In genomic region chr17:12290735-12291134, GRCm38 (mm10) we compare ENCODE assay signal across 9 mouse cellular contexts. TPM values are rescaled to one million over a fixed set of nuclear protein-coding genes. Genes with fewer than 3 reads are reported as not detected.
DNase-seq lines count a peak whose midpoint lies in the region; ATAC-seq and TF ChIP-seq lines count a peak whose summit lies in the region.
"Had no signal": no experiment of that assay in that cellular context is flagged by ENCODE, and none has a peak within 500 bp of the region (broad histone marks: within the 10 kb centered on the region; RNA-seq: fewer than 3 reads in every experiment).

No protein-coding gene starts in this region.

- no peaks in the 10 kb centered on the region for H3K27me3 ChIP-seq in intestine, embryonic 15.5 days (replicated peaks)
- no peaks in the 10 kb centered on the region for H3K27me3 ChIP-seq in neural tube, embryonic 14.5 days (ENCODE audit: control insufficient read depth, insufficient read depth, low read length)
- H3K27me3 ChIP-seq: heart, embryonic 13.5 days had no signal

- peaks cover 27% of the 10 kb centered on the region for H3K4me1 ChIP-seq in embryonic fibroblast, embryonic 13.5 days (ENCODE audit: control insufficient read depth, insufficient read depth, low read length)
- H3K4me1 ChIP-seq in intestine, embryonic 15.5 days (replicated peaks): peaks cover 13% of the 10 kb centered on the region; the same call in 1 of the 2 replicates
- H3K4me1 ChIP-seq in neural tube, embryonic 14.5 days (ENCODE audit: control insufficient read depth, insufficient read depth, low read length): peaks cover 26% of the 10 kb centered on the region

- no peak overlapping the region for H3K4me2 ChIP-seq in intestine, embryonic 15.5 days (replicated peaks)
- no peak overlapping the region for H3K4me2 ChIP-seq in neural tube, embryonic 14.5 days (ENCODE audit: low read depth, low read length)
- H3K4me2 ChIP-seq: heart, embryonic 13.5 days had no signal

- no peaks in the 10 kb centered on the region for H3K9me3 ChIP-seq in intestine, embryonic 15.5 days
- H3K9me3 ChIP-seq in neural tube, embryonic 14.5 days (ENCODE audit: control insufficient read depth, low read length): no peaks in the 10 kb centered on the region
- H3K9me3 ChIP-seq: heart, embryonic 13.5 days had no signal

- intact Hi-C loops in gastrocnemius, adult 2 months (cut with DNase I): no loop called here

- no peak overlapping the region for H3K4me3 ChIP-seq in gastrocnemius, adult 2 months
- no peak overlapping the region for H3K4me3 ChIP-seq in embryonic fibroblast, embryonic 13.5 days (ENCODE audit: insufficient read depth, low read length)
- H3K4me3 ChIP-seq in intestine, embryonic 15.5 days (replicated peaks): no peak overlapping the region
- H3K4me3 ChIP-seq in neural tube, embryonic 14.5 days (ENCODE audit: low read depth, low read length): no peak overlapping the region
- H3K4me3 ChIP-seq: heart, embryonic 13.5 days had no signal

- TF ChIP-seq POLR2A in embryonic fibroblast, embryonic 13.5 days (IDR thresholded peaks at IDR 0.05; ENCODE audit: low read depth, low read length): no peak

- no peak overlapping the region for H3K9ac ChIP-seq in intestine, embryonic 15.5 days
- no peak overlapping the region for H3K9ac ChIP-seq in neural tube, embryonic 14.5 days (replicated peaks; ENCODE audit: low read depth, low read length)
- H3K9ac ChIP-seq: heart, embryonic 13.5 days had no signal

- WGBS in intestine, embryonic 15.5 days: 39% methylated on average over 10 of the region's 10 CpGs
- WGBS in neural tube, embryonic 14.5 days: 30% methylated on average over 10 of the region's 10 CpGs

- peak overlapping the region; percentile 46; the same call in 1 of the 2 replicates for H3K27ac ChIP-seq in gastrocnemius, adult 2 months
- peak overlapping the region; percentile 48 for H3K27ac ChIP-seq in embryonic fibroblast, embryonic 13.5 days (ENCODE audit: insufficient read depth, low read length)
- H3K27ac ChIP-seq in intestine, embryonic 15.5 days: no peak overlapping the region
- no peak overlapping the region for H3K27ac ChIP-seq in neural tube, embryonic 14.5 days (ENCODE audit: low read depth, low read length)
- H3K27ac ChIP-seq: heart, embryonic 13.5 days had no signal

- no peak for TF ChIP-seq CTCF in gastrocnemius, adult 2 months (IDR thresholded peaks at IDR 0.05)
- no peak for TF ChIP-seq CTCF in embryonic fibroblast, embryonic 13.5 days (IDR thresholded peaks at IDR 0.05; ENCODE audit: borderline replicate concordance, insufficient read depth, low read length)

- ATAC-seq in intestine, embryonic 15.5 days: peak; percentile 83
- peak; percentile 94 for ATAC-seq in neural tube, embryonic 14.5 days (ENCODE audit: low read depth)

- peak; percentile 60 for DNase-seq in gastrocnemius, adult 2 months
- no peak for DNase-seq in gastrocnemius, postnatal 4 days (ENCODE audit: low spot score in 2 of 2)
- peak; percentile 9 for DNase-seq in ES-CJ7 (ENCODE audit: low read depth, low spot score)
- DNase-seq in spleen, postnatal 36 days (ENCODE audit: low spot score in 2 of 2): no peak
- DNase-seq in urinary bladder, postnatal 10 days (ENCODE audit: low spot score): no peak

- H3K36me3 ChIP-seq in intestine, embryonic 15.5 days: no peaks in the 10 kb centered on the region
- H3K36me3 ChIP-seq in neural tube, embryonic 14.5 days (ENCODE audit: control insufficient read depth, insufficient read depth, low read length): no peaks in the 10 kb centered on the region

RNA-seq across cellular contexts. Expression of gene Map3k4, which starts 27.9 kb away (rescaled TPM):
- total RNA-seq in gastrocnemius, adult 2 months (2021): 10 to 100 TPM; 29.5 to 36.6 TPM
- total RNA-seq in gastrocnemius, postnatal 4 days (2021): 10 to 100 TPM; 26.1 to 32.0 TPM
- 13.9 and 14.8 TPM in 2 replicates for polyA plus RNA-seq in embryonic fibroblast, embryonic 13.5 days (2011; ENCODE audit: insufficient read length, low read depth, missing spikeins)
- polyA plus RNA-seq in intestine, embryonic 15.5 days (2015; fragmentation: Nextera tagmentation; extraction: Ambion mirVana): 33.0 and 43.9 TPM in 2 replicates
- 37.1 and 39.8 TPM in 2 replicates for polyA plus RNA-seq in neural tube, embryonic 14.5 days (2014; fragmentation: Nextera tagmentation; extraction: Ambion mirVana)

Comparison
In these comparisons a context has a peak if more than half of its experiments do, and no peak if none do; other contexts are left out.
1. DNase-seq: peak in gastrocnemius, adult 2 months (single experiment) and ES-CJ7 (single experiment); none in gastrocnemius, postnatal 4 days (0 of 2), spleen, postnatal 36 days (0 of 2) and urinary bladder, postnatal 10 days (single experiment).
2. H3K27ac ChIP-seq: peak in gastrocnemius, adult 2 months (single experiment) and embryonic fibroblast, embryonic 13.5 days (single experiment); none in intestine, embryonic 15.5 days (single experiment) and neural tube, embryonic 14.5 days (single experiment).